Mouse (Mus musculus): ENCODE measurements around the gene Sorbs1. TPM values are rescaled to one million over a fixed set of nuclear protein-coding genes. Genes with fewer than 3 reads are reported as not detected.

Sorbs1 gene
- polyA plus RNA-seq, 1 experiment from 2014 or later: 97.2 TPM

DNA sequence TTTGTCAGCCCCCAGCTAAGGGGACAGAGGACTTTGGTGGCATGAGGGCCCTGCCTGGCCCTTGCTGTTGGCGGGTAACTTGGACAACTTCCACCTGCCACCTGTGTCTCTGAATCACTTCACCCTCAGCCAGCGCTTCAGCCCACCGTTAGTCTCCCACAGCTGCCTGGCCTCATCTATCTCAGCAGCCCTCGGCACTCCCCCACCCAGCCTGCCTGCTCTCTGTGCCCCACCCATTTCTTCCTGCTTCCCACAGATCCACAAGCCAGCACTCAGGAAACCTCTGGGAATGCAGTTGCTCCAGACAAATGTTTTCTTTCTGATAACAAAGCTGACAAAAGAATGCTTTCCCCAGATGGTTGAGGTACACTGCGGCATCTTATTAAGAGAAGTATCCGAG, 181.7 kb downstream of the Sorbs1 start:
- DNase-seq (ENCODE audit: low spot score): no peak
- WGBS: 66% methylated on average over 6 of the region's 6 CpGs

DNA sequence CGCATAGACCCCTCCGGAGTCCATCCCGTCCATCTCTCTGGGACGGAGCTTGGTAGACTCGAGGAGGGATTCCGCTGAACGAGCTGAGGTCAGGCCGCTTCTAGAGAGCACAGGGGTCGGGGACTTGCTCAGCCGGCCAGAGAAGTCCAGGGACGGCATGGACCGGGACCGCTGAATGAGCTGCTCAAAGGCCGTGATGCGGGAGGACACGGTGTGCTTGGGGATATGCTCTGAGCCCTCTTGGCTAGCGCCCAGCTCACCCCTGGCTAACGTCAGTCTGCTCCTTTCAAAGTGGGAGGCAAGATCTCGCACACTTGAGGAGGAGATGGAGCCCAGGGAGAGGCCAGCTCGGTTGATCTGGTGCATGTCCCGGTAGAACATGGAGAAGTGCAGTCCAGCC, 187.5 kb downstream of the Sorbs1 start:
- WGBS: 93% methylated on average over 21 of the region's 21 CpGs
- no peak overlapping the region for H3K4me3 ChIP-seq (ENCODE audit: low read depth, low read length)
- H3K27ac ChIP-seq (ENCODE audit: low read depth, low read length): no peak overlapping the region
- DNase-seq (ENCODE audit: low spot score): no peak
- H3K4me2 ChIP-seq (replicated peaks; ENCODE audit: low read depth, low read length): no peak overlapping the region
- ATAC-seq (ENCODE audit: low FRiP score): no peak
- H3K9ac ChIP-seq (ENCODE audit: low read depth, low read length): no peak overlapping the region
- H3K9me3 ChIP-seq (ENCODE audit: control insufficient read depth, low read length): no peaks in the 10 kb centered on the region
- no peaks in the 10 kb centered on the region for H3K4me1 ChIP-seq (replicated peaks; ENCODE audit: control insufficient read depth, insufficient read depth, low read length)
- no peaks in the 10 kb centered on the region for H3K27me3 ChIP-seq (ENCODE audit: control insufficient read depth, insufficient read depth, low read length)
- no peaks in the 10 kb centered on the region for H3K36me3 ChIP-seq (ENCODE audit: control insufficient read depth, insufficient read depth, low read length)

More for the DNA sequence above, 181.7 kb downstream of the Sorbs1 start:
- Histone ChIP-seq H3K4me3 (ENCODE audit: low read depth, low read length) (no peak overlapping the region), H3K36me3 (ENCODE audit: control insufficient read depth, insufficient read depth, low read length) (no peaks in the 10 kb centered on the region), H3K9ac (ENCODE audit: low read depth, low read length) (no peak overlapping the region), H3K4me2 (replicated peaks; ENCODE audit: low read depth, low read length) (no peak overlapping the region), H3K9me3 (ENCODE audit: control insufficient read depth, low read length) (no peaks in the 10 kb centered on the region), H3K27ac (ENCODE audit: low read depth, low read length) (no peak overlapping the region), H3K4me1 (replicated peaks; ENCODE audit: control insufficient read depth, insufficient read depth, low read length) (no peaks in the 10 kb centered on the region), H3K27me3 (ENCODE audit: control insufficient read depth, insufficient read depth, low read length) (no peaks in the 10 kb centered on the region)
- ATAC-seq (ENCODE audit: low FRiP score): no peak

- ATAC-seq (ENCODE audit: low FRiP score): no peak
- WGBS: 83% methylated on average over 8 of the region's 8 CpGs
- Histone ChIP-seq H3K4me3 (ENCODE audit: low read depth, low read length) (no peak overlapping the region), H3K27ac (ENCODE audit: low read depth, low read length) (no peak overlapping the region), H3K9me3 (ENCODE audit: control insufficient read depth, low read length) (no peaks in the 10 kb centered on the region), H3K4me2 (replicated peaks; ENCODE audit: low read depth, low read length) (no peak overlapping the region), H3K36me3 (ENCODE audit: control insufficient read depth, insufficient read depth, low read length) (no peaks in the 10 kb centered on the region), H3K4me1 (replicated peaks; ENCODE audit: control insufficient read depth, insufficient read depth, low read length) (no peaks in the 10 kb centered on the region), H3K9ac (ENCODE audit: low read depth, low read length) (no peak overlapping the region), H3K27me3 (ENCODE audit: control insufficient read depth, insufficient read depth, low read length) (no peaks in the 10 kb centered on the region)
- DNase-seq (ENCODE audit: low spot score): no peak
Measured at GRCm38 (mm10) chr19:40325381-40325780, 188.2 kb downstream of the Sorbs1 start.

DNA sequence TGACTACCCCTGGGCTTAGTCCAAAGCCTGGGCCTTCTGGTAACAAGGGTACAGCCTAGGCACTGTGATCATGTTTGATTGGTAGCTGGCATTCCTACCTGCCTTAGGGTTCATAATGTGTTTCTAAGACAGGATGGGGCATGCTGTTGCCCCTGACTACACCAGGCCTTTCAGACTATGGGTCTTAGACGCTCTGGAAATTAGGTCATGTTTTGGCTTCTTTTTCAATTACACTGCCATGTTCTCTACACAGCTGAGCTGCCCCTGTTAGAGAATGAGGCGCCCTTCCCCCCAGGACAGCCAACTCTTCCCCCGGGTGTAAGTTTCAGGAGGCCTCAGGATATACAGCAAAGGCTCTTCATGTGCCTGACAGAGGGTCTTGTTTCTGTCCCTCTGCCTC, 191.4 kb downstream of the Sorbs1 start:
- Histone ChIP-seq H3K4me1 (replicated peaks; ENCODE audit: control insufficient read depth, insufficient read depth, low read length) (no peaks in the 10 kb centered on the region), H3K27me3 (ENCODE audit: control insufficient read depth, insufficient read depth, low read length) (no peaks in the 10 kb centered on the region), H3K4me2 (replicated peaks; ENCODE audit: low read depth, low read length) (no peak overlapping the region), H3K4me3 (ENCODE audit: low read depth, low read length) (no peak overlapping the region), H3K27ac (ENCODE audit: low read depth, low read length) (no peak overlapping the region), H3K36me3 (ENCODE audit: control insufficient read depth, insufficient read depth, low read length) (no peaks in the 10 kb centered on the region), H3K9me3 (ENCODE audit: control insufficient read depth, low read length) (no peaks in the 10 kb centered on the region), H3K9ac (ENCODE audit: low read depth, low read length) (no peak overlapping the region)
- no peak for DNase-seq (ENCODE audit: low spot score)
- WGBS: 91% methylated on average over 3 of the region's 3 CpGs
- no peak for ATAC-seq (ENCODE audit: low FRiP score)

GRCm38 (mm10) chr19:40319199-40319598, 194.4 kb downstream of the Sorbs1 start:
- no peak overlapping the region for H3K27ac ChIP-seq (ENCODE audit: low read depth, low read length)
- DNase-seq (ENCODE audit: low spot score) (no peak), ATAC-seq (ENCODE audit: low FRiP score) (no peak)
- no peaks in the 10 kb centered on the region for H3K27me3 ChIP-seq (ENCODE audit: control insufficient read depth, insufficient read depth, low read length)
- no peak overlapping the region for H3K9ac ChIP-seq (ENCODE audit: low read depth, low read length)
- H3K36me3 ChIP-seq (ENCODE audit: control insufficient read depth, insufficient read depth, low read length): no peaks in the 10 kb centered on the region
- no peak overlapping the region for H3K4me3 ChIP-seq (ENCODE audit: low read depth, low read length)
- H3K4me1 ChIP-seq (replicated peaks; ENCODE audit: control insufficient read depth, insufficient read depth, low read length): no peaks in the 10 kb centered on the region
- no peak overlapping the region for H3K4me2 ChIP-seq (replicated peaks; ENCODE audit: low read depth, low read length)
- WGBS: 80% methylated on average over 3 of the region's 3 CpGs
- no peaks in the 10 kb centered on the region for H3K9me3 ChIP-seq (ENCODE audit: control insufficient read depth, low read length)

- 11% methylated on average over 6 of the region's 6 CpGs for WGBS
- H3K9ac ChIP-seq (ENCODE audit: low read depth, low read length): no peak overlapping the region
- no peak overlapping the region for H3K4me2 ChIP-seq (replicated peaks; ENCODE audit: low read depth, low read length)
- no peak overlapping the region for H3K27ac ChIP-seq (ENCODE audit: low read depth, low read length)
- no peaks in the 10 kb centered on the region for H3K36me3 ChIP-seq (ENCODE audit: control insufficient read depth, insufficient read depth, low read length)
- H3K4me3 ChIP-seq (ENCODE audit: low read depth, low read length): no peak overlapping the region
- no peaks in the 10 kb centered on the region for H3K9me3 ChIP-seq (ENCODE audit: control insufficient read depth, low read length)
- H3K27me3 ChIP-seq (ENCODE audit: control insufficient read depth, insufficient read depth, low read length): no peaks in the 10 kb centered on the region
- H3K4me1 ChIP-seq (replicated peaks; ENCODE audit: control insufficient read depth, insufficient read depth, low read length): no peaks in the 10 kb centered on the region
- ATAC-seq (ENCODE audit: low FRiP score): no peak
- no peak for DNase-seq (ENCODE audit: low spot score)
Measured at GRCm38 (mm10) chr19:40318511-40318910, 195.1 kb downstream of the Sorbs1 start.

GRCm38 (mm10) chr19:40317001-40317400, 196.6 kb downstream of the Sorbs1 start:
- Histone ChIP-seq H3K4me3 (ENCODE audit: low read depth, low read length) (no peak overlapping the region), H3K4me1 (replicated peaks; ENCODE audit: control insufficient read depth, insufficient read depth, low read length) (no peaks in the 10 kb centered on the region), H3K4me2 (replicated peaks; ENCODE audit: low read depth, low read length) (no peak overlapping the region), H3K9me3 (ENCODE audit: control insufficient read depth, low read length) (no peaks in the 10 kb centered on the region), H3K9ac (ENCODE audit: low read depth, low read length) (no peak overlapping the region), H3K27me3 (ENCODE audit: control insufficient read depth, insufficient read depth, low read length) (no peaks in the 10 kb centered on the region), H3K36me3 (ENCODE audit: control insufficient read depth, insufficient read depth, low read length) (no peaks in the 10 kb centered on the region), H3K27ac (ENCODE audit: low read depth, low read length) (no peak overlapping the region)
- DNase-seq (ENCODE audit: low spot score): no peak
- 62% methylated on average over 4 of the region's 4 CpGs for WGBS
- ATAC-seq (ENCODE audit: low FRiP score): no peak

DNA sequence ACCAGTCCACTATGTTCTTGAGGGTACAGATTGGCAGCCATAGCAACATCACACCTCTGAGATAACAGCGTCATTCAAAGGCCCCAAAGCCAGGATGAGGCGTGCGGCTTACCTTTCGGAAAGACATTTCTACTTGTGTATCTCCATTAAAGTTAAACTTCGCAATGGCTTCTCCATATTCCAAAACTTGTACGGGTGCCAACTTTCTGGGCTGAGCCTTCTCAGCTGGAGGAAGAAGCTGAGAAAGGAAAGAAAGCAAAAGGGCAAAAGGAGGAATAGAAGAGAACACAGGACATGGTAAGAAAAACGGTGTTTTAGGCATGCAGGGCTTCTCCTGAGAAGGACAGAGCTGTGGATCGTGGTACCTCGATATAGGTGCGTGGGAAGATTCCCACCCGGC, 199.3 kb downstream of the Sorbs1 start:
- ATAC-seq (ENCODE audit: low FRiP score): no peak
- H3K9ac ChIP-seq (ENCODE audit: low read depth, low read length): no peak overlapping the region
- no peaks in the 10 kb centered on the region for H3K4me1 ChIP-seq (replicated peaks; ENCODE audit: control insufficient read depth, insufficient read depth, low read length)
- H3K27ac ChIP-seq (ENCODE audit: low read depth, low read length): no peak overlapping the region
- H3K9me3 ChIP-seq (ENCODE audit: control insufficient read depth, low read length): no peaks in the 10 kb centered on the region
- no peak overlapping the region for H3K4me3 ChIP-seq (ENCODE audit: low read depth, low read length)
- H3K4me2 ChIP-seq (replicated peaks; ENCODE audit: low read depth, low read length): no peak overlapping the region
- no peaks in the 10 kb centered on the region for H3K27me3 ChIP-seq (ENCODE audit: control insufficient read depth, insufficient read depth, low read length)
- 96% methylated on average over 11 of the region's 11 CpGs for WGBS
- no peak for DNase-seq (ENCODE audit: low spot score)
- H3K36me3 ChIP-seq (ENCODE audit: control insufficient read depth, insufficient read depth, low read length): no peaks in the 10 kb centered on the region

DNA sequence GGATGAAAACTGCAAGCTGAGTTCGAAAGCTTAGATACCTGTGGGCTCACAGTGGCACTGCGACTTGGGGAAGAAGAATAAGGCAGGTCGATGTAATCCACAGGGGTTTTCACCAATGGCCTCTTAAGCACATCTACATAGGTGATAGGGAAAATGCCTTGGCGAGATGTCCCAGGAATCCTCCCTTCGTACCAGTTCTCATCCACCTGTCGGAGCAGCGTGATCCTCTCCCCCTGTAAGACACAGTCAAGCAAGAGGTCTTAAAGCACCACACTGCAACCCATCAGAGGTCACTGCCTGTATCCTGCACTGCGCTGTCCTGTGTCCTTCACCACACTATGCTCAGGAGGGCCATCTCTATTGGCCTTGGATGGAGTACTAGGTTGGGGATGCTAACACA, 201.9 kb downstream of the Sorbs1 start:
- Histone ChIP-seq H3K9ac (ENCODE audit: low read depth, low read length) (no peak overlapping the region), H3K9me3 (ENCODE audit: control insufficient read depth, low read length) (no peaks in the 10 kb centered on the region), H3K27ac (ENCODE audit: low read depth, low read length) (no peak overlapping the region), H3K4me3 (ENCODE audit: low read depth, low read length) (no peak overlapping the region), H3K4me2 (replicated peaks; ENCODE audit: low read depth, low read length) (no peak overlapping the region), H3K4me1 (replicated peaks; ENCODE audit: control insufficient read depth, insufficient read depth, low read length) (no peaks in the 10 kb centered on the region), H3K27me3 (ENCODE audit: control insufficient read depth, insufficient read depth, low read length) (no peaks in the 10 kb centered on the region), H3K36me3 (ENCODE audit: control insufficient read depth, insufficient read depth, low read length) (no peaks in the 10 kb centered on the region)
- 94% methylated on average over 8 of the region's 8 CpGs for WGBS
- DNase-seq (ENCODE audit: low spot score) (no peak), ATAC-seq (ENCODE audit: low FRiP score) (no peak)

All from hindbrain, embryonic 11.5 days (tissue).